Mouse (Mus musculus): ENCODE data around the gene Fgfr2. TPM values are rescaled to one million over a fixed set of nuclear protein-coding genes. Genes with fewer than 3 reads are reported as not detected.

The Fgfr2 gene
- total and polyA plus RNA-seq, 2 experiments from 2014 or later: 17.1 to 47.6 TPM

DNA sequence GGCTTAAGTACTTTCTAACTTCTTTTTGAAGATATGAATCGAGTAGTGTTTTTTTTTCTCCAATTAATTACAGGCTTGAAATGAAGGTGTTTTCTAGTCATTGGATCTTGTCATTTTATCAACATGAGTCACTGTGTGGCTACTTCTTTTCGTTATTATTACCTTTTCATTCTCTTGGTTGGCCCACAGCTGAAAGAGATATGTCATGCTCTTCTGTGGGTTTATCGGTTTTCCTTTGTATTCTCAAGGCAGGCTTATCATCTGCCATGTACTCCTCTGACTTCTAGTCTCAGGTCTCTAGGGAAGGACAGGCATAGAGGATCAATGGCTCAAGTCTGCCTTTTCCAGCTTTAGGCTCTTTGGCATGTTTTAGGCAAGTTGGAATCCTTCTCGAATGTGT, 712.2 kb downstream of the Fgfr2 start:
- Histone ChIP-seq H3K36me3 (ENCODE audit: insufficient read depth) (no peaks in the 10 kb centered on the region), H3K9me3 (ENCODE audit: low read length) (no peaks in the 10 kb centered on the region), H3K4me2 (ENCODE audit: low read depth) (no peak overlapping the region), H3K27ac (ENCODE audit: low read depth, low read length) (no peak overlapping the region), H3K9ac (no peak overlapping the region), H3K27me3 (ENCODE audit: insufficient read depth, low read length) (no peaks in the 10 kb centered on the region), H3K4me3 (ENCODE audit: low read depth, low read length) (no peak overlapping the region), H3K4me1 (ENCODE audit: insufficient read depth) (no peaks in the 10 kb centered on the region)
- WGBS: 86% methylated on average over 4 of the region's 4 CpGs
- ATAC-seq (no peak), DNase-seq (no peak)
- TF ChIP-seq CTCF (IDR thresholded peaks at IDR 0.05; ENCODE audit: low read depth): no peak

DNA sequence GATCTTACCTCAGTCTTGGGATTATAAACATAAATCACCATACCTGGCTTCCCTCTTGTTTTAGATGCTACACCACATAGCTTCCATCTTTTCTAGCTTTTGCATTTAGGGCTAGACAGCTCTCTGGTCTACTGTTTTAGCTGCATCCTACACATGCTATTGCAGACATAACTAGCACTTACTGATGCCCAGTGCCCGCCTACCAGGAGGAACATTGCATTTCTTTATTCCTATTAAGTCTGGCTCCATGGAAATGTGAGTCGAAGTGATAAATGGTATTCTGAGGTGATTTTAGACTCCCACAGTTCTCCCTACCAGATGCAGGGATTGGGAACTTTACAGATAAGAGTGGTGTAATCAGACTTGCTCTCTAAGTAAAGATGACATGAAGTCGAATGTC, 713.3 kb downstream of the Fgfr2 start:
- Histone ChIP-seq H3K9me3 (ENCODE audit: low read length) (no peaks in the 10 kb centered on the region), H3K27me3 (ENCODE audit: insufficient read depth, low read length) (no peaks in the 10 kb centered on the region), H3K27ac (ENCODE audit: low read depth, low read length) (no peak overlapping the region), H3K36me3 (ENCODE audit: insufficient read depth) (no peaks in the 10 kb centered on the region), H3K9ac (no peak overlapping the region), H3K4me1 (ENCODE audit: insufficient read depth) (no peaks in the 10 kb centered on the region), H3K4me3 (ENCODE audit: low read depth, low read length) (no peak overlapping the region), H3K4me2 (ENCODE audit: low read depth) (no peak overlapping the region)
- WGBS: 89% methylated on average over 3 of the region's 3 CpGs
- DNase-seq (no peak), ATAC-seq (no peak)
- no peak for TF ChIP-seq CTCF (IDR thresholded peaks at IDR 0.05; ENCODE audit: low read depth)

GRCm38 (mm10) chr7:132402377-132403084, 720.6 kb downstream of the Fgfr2 start:
- 89% methylated on average over 10 of the region's 10 CpGs for WGBS
- no peak overlapping the region for H3K27ac ChIP-seq (ENCODE audit: low read depth, low read length)
- no peak overlapping the region for H3K9ac ChIP-seq
- H3K27me3 ChIP-seq (ENCODE audit: insufficient read depth, low read length): no peaks in the 10 kb centered on the region
- no peak overlapping the region for H3K4me3 ChIP-seq (ENCODE audit: low read depth, low read length)
- H3K9me3 ChIP-seq (ENCODE audit: low read length): no peaks in the 10 kb centered on the region
- no peaks in the 10 kb centered on the region for H3K4me1 ChIP-seq (ENCODE audit: insufficient read depth)
- no peaks in the 10 kb centered on the region for H3K36me3 ChIP-seq (ENCODE audit: insufficient read depth)
- no peak for TF ChIP-seq CTCF (IDR thresholded peaks at IDR 0.05; ENCODE audit: low read depth)
- no peak overlapping the region for H3K4me2 ChIP-seq (ENCODE audit: low read depth)
- ATAC-seq: no peak
- no peak for DNase-seq

DNA sequence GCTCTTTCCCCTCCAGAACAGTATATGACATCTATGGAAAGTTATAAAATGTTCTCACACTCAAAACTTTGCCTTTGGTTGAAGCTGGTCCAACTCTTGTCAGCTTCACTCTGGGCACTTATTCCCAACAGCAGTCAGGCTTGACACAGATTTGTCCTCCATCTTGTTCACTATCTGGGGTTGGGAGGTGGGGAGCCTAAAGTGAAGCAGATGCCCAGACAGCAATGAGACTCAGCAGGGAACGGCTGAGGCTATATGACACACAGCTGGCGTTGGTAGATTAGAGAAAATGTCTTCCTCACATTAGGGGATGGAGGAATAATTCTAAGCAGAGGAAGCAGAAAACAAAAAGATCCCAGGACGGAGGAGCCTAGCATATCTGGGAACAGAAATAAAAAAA, 724.7 kb downstream of the Fgfr2 start:
- ATAC-seq: no peak

GRCm38 (mm10) chr7:132396661-132397322, 726.4 kb downstream of the Fgfr2 start:
- no peak for ATAC-seq
- Histone ChIP-seq H3K9me3 (ENCODE audit: low read length) (no peaks in the 10 kb centered on the region), H3K27me3 (ENCODE audit: insufficient read depth, low read length) (no peaks in the 10 kb centered on the region), H3K36me3 (ENCODE audit: insufficient read depth) (no peaks in the 10 kb centered on the region), H3K4me1 (ENCODE audit: insufficient read depth) (no peaks in the 10 kb centered on the region), H3K9ac (no peak overlapping the region), H3K4me3 (ENCODE audit: low read depth, low read length) (no peak overlapping the region), H3K27ac (ENCODE audit: low read depth, low read length) (no peak overlapping the region), H3K4me2 (ENCODE audit: low read depth) (no peak overlapping the region)
- no peak for TF ChIP-seq CTCF (IDR thresholded peaks at IDR 0.05; ENCODE audit: low read depth)
- no peak for DNase-seq
- 71% methylated on average over 7 of the region's 7 CpGs for WGBS

More for the DNA sequence above, 724.7 kb downstream of the Fgfr2 start:
- Histone ChIP-seq H3K9me3 (ENCODE audit: low read length) (no peaks in the 10 kb centered on the region), H3K27ac (ENCODE audit: low read depth, low read length) (no peak overlapping the region), H3K36me3 (ENCODE audit: insufficient read depth) (no peaks in the 10 kb centered on the region), H3K27me3 (ENCODE audit: insufficient read depth, low read length) (no peaks in the 10 kb centered on the region), H3K9ac (no peak overlapping the region), H3K4me3 (ENCODE audit: low read depth, low read length) (no peak overlapping the region), H3K4me1 (ENCODE audit: insufficient read depth) (no peaks in the 10 kb centered on the region), H3K4me2 (ENCODE audit: low read depth) (no peak overlapping the region)
- WGBS: 83% methylated on average over 3 of the region's 3 CpGs
- TF ChIP-seq CTCF (IDR thresholded peaks at IDR 0.05; ENCODE audit: low read depth): no peak
- no peak for DNase-seq

DNA sequence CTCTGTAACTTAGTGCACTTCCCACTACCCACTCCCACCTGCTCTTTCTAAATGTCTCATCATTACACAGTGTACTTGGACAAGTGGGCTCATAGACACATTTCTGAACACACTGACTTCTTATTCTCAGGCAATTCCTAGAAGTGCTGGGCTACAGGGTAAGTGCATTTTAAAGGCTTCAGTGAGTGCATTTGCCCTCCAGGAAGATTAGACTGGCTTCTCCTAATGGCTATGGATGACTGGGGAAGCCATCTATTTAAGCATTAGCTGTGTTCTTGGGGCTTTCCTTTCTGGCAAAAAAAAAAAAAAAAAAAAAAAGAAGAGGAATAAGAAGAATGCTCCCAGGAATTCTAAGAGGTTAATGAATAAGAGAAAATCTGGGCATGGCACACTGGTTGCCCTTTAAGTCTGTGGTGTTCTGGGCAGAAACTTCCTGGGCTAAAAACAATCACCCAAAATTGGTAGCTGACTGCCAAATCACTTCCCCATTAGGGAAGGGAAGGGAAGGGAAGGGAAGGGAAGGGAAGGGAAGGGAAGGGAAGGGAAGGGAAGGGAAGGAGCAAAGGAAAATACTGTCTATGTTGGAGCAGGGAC, 729.5 kb downstream of the Fgfr2 start:
- no peak overlapping the region for H3K27ac ChIP-seq (ENCODE audit: low read depth, low read length)

DNA sequence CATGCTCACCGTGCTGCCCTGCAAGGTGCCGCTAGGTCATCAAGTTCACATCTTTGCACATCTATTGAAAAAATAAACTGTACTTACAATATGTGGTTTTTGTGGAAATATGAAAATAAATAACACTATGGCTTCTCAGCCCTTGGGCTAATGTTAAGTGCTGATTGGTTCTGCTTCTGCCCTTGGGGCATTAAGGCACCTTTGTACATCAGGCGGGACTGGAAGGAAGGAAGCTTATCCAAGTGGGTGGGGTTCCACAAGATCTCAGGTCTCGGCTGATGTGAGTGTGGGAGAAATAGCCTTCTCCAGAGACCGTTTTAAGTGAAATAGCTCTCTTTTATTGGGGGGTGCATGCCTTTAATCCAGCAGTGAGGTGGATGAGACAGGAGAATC, 730.1 kb downstream of the Fgfr2 start:
- Histone ChIP-seq H3K4me3 (ENCODE audit: low read depth, low read length) (no peak overlapping the region), H3K36me3 (ENCODE audit: insufficient read depth) (no peaks in the 10 kb centered on the region), H3K27me3 (ENCODE audit: insufficient read depth, low read length) (no peaks in the 10 kb centered on the region), H3K4me1 (ENCODE audit: insufficient read depth) (no peaks in the 10 kb centered on the region), H3K27ac (ENCODE audit: low read depth, low read length) (no peak overlapping the region), H3K9ac (no peak overlapping the region), H3K9me3 (ENCODE audit: low read length) (no peaks in the 10 kb centered on the region), H3K4me2 (ENCODE audit: low read depth) (no peak overlapping the region)
- no peak for TF ChIP-seq CTCF (IDR thresholded peaks at IDR 0.05; ENCODE audit: low read depth)
- 85% methylated on average over 5 of the region's 5 CpGs for WGBS
- ATAC-seq: no peak
- DNase-seq: no peak

More for the DNA sequence above, 729.5 kb downstream of the Fgfr2 start:
- no peak overlapping the region for H3K9ac ChIP-seq
- no peaks in the 10 kb centered on the region for H3K9me3 ChIP-seq (ENCODE audit: low read length)
- H3K4me1 ChIP-seq (ENCODE audit: insufficient read depth): no peaks in the 10 kb centered on the region
- DNase-seq (no peak), ATAC-seq (no peak)
- no peak overlapping the region for H3K4me2 ChIP-seq (ENCODE audit: low read depth)
- no peak for TF ChIP-seq CTCF (IDR thresholded peaks at IDR 0.05; ENCODE audit: low read depth)
- no peaks in the 10 kb centered on the region for H3K36me3 ChIP-seq (ENCODE audit: insufficient read depth)
- no peak overlapping the region for H3K4me3 ChIP-seq (ENCODE audit: low read depth, low read length)
- no peaks in the 10 kb centered on the region for H3K27me3 ChIP-seq (ENCODE audit: insufficient read depth, low read length)

Data from forebrain, postnatal 0 days (tissue).